Mouse (Mus musculus): Measurements from ENCODE around the gene Radil. TPM values are rescaled to one million over a fixed set of nuclear protein-coding genes. Genes with fewer than 3 reads are reported as not detected.

Radil gene
- 0.41 and 0.50 TPM in 2 replicates for polyA plus RNA-seq (2015; fragmentation: Nextera tagmentation; extraction: Ambion mirVana)

DNA sequence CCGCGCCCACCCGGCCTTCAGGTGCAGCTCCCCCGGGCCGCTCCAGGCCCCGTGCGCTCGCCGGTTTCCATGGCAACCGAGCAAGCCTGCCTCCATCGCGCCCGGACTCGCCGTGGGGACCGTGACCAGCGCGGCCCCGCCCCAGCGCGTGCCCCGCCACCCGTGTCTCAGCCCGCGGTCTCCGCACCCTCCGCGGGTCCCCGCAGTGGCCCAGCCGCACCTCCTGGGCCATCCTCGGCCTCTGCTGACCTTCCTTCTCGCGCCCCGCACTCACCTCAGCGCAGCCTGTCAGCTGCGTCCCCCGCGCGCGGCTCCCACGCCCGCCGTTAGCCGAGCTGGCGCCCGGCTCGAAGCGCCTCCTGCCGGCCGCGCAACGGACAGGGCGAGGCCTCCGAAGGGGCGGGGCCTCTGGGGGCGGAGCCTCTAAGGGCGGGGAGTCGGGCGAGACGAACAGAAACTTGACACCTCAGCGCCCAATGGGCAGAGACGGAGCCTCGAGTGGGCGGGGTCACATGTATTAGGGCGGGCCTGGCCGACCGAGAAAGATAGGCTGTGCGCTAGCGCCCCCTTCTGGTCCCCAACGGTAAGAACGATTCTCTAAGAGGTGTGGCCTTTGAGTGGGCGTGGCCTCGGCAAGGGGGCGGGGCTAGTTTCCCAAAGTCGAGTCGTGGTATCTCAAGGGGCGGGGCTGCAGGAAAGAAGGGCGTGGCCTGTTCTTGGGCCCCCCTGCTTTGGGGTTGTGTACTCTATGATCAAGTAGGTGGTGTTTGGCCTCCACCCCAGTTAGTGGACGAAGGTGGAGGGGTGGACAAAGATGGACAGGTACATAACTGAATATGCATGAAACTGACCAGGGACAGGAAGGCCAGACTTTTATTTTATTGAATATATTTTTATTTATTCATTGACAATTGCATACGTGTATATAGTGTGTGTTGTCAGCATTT is at the start of gene Radil:
Gene Radil (minus strand): TSS at position 393 of the 947 bp plus-strand sequence.

DNA sequence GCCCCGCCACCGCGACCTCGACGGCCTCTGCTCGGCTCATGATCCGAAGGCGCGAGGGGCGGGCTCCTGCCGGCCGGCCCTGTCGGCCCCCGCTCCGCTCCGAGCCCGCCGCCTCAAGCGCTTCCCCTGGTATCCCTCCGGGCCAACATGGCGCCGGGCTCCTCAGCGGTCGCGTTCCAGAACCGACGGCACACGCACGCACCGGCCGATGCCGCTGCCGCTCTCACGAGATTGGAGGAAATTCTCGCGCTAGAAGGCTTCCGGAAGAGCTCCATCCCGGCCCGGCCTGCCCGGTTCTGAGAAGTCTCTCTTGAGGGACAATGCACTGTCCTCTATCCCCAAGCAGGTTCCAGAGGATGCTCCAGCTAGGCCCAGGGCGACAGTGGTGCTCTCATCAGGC is 21.0 kb downstream of the Radil start, which contains the start of gene Papolb:
Gene Papolb (minus strand): TSS at position 162 of the 400 bp plus-strand sequence.

DNA sequence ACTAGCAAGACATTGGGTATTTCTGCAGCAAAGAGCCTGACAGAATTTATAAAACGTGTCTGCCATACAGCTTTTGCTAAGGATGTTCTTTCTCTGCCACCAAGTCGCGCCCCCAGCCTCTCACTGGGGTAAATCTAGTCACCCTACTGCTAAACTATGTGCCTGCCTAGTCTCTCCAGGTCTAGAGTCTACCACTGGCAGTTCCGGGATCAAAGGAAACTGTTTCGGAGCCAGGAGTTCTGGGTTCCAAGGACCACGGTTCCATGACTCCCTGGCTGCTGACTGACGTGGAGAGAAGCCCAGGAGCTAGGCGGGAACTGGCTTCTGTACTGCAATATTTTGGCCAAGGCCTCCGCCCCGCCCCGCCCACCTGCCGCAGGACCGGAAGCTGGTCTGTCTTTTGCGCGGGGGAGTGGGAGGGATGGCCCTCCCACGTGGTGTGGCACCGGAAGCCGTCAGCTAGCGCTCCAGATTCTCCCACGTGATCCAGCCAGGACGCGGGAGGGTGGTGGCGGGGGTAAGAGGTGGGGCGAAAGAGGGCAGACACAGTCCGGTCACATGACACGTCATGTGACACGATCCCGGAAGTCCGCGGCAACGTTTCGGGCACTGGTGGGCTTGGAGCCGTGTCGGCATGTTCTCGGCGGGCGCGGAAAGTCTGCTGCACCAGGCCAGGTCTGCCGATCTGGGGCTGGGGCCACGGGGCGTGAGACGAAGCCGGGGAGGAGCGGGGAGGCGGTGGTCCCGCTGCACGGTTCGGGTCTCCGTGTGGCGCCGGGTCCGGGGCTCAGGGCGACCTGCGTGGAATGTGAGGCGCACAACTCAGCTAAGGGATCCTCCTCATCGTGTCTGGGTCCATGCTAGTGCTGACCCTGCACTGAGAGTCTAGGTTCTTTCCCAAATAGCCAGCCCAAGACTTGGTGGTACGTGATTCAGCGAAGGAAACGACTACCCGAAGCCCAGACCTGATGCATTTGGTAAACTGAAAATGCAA is 87.1 kb downstream of the Radil start, which contains the start of gene Ap5z1:
Gene Ap5z1 (plus strand): TSS at position 484 of the 994 bp plus-strand sequence.

Other genes with a start within 250 kb of the Radil start
- 3.4 and 3.5 TPM in 2 replicates for gene Foxk1, start 149.6 kb downstream of the Radil start, polyA plus RNA-seq (2015; fragmentation: Nextera tagmentation; extraction: Ambion mirVana)
- gene Ap5z1, start 87.2 kb downstream of the Radil start, polyA plus RNA-seq (2015; fragmentation: Nextera tagmentation; extraction: Ambion mirVana), result 6.0 and 6.4 TPM in 2 replicates
- not detected in 2 replicates for gene Papolb, start 21.0 kb downstream of the Radil start, polyA plus RNA-seq (2015; fragmentation: Nextera tagmentation; extraction: Ambion mirVana)
- gene Mmd2, start 57.7 kb upstream of the Radil start, polyA plus RNA-seq (2015; fragmentation: Nextera tagmentation; extraction: Ambion mirVana), result 0.11 TPM in 1 of 2 replicates, not detected in the other
- gene Wipi2, start 76.6 kb upstream of the Radil start, polyA plus RNA-seq (2015; fragmentation: Nextera tagmentation; extraction: Ambion mirVana), result 31.6 and 35.3 TPM in 2 replicates
- 1.1 and 1.6 TPM in 2 replicates for gene Slc29a4, start 141.4 kb upstream of the Radil start, polyA plus RNA-seq (2015; fragmentation: Nextera tagmentation; extraction: Ambion mirVana)

Measured in spleen, postnatal 0 days (tissue).